Mouse (Mus musculus) kidney, adult 9 months (tissue): ENCODE data around the gene Gm21904.
"Not testable (repeated sequence)": the region's sequence is repeated elsewhere in the genome, so short reads cannot be mapped to it uniquely, and the experiment has no call there.

Source experiments
- DNase-seq: peaks from one replicate; pipeline ENCODE4 v3.0.0; 2022

The Gm21904 gene

DNA sequence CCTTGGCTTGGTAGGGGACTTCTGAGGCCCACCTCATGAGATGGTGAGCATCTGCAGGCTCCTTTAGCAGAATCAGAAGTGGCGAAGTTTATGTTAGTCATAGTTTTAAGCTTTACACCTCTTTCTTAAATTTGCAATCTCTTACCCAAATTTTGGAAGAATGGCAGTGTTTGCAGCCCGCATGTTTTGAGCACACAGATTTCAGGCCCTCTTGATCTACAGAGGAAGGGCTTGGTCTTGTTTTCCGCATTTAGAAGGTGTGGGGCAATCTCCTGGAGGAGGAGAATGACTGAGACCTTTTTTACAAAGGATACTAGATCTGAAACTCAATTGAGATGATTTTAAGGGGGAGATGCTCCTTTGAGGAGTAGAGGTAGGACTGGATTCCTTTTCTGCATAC is at the start of gene Gm21904:
Gene Gm21904 (minus strand): TSS at position 101 of the 400 bp plus-strand sequence.
- not testable (repeated sequence) for DNase-seq

DNA sequence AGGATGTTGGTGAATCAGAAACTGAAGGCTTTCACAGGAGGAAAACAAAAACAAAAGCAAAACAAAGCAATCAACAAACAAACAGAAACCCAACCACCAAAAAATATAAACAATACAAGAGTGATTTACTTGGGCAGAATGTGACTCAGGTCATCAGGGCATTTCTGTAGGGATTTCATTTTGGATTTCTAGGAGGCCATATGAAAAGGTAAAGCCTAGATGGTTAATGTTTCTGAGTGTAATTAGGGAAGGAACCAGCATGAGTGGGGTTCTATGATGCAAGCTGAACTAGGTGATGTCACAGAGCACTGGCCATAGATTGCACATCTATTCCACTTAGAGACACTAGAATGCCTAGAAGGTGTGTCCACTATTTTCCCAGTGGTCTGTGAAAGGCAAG is 28.4 kb upstream of the Gm21904 start, which contains the start of the genes Gm20772 and Gm20831:
Gene Gm20772 (plus strand): TSS at position 301 of the 400 bp plus-strand sequence.
Gene Gm20831 (plus strand): TSS at position 301 of the 400 bp plus-strand sequence.
- DNase-seq: not testable (repeated sequence)
